Mouse (Mus musculus): ENCODE measurements at regions not wholly inside any gene's neighbourhood (a gene's known extent, or its start where the extent isn't known, plus 50 kb on each side); places are given as distances from the start of the nearest gene placed in this dataset.

- TF ChIP-seq CTCF (conservative IDR thresholded peaks at IDR 0.05; ENCODE audit: insufficient read depth, insufficient read length, low read depth, low read length), result no peak
- no peak for TF ChIP-seq POLR2A (IDR thresholded peaks at IDR 0.05; ENCODE audit: low read depth, low read length)
Measured at GRCm38 (mm10) chr2:45948758-45949157, 831.6 kb upstream of the Zeb2 start.

Measured in kidney, adult 2 months (tissue).